Mouse (Mus musculus): ENCODE measurements around the gene Pkn3.

DNA sequence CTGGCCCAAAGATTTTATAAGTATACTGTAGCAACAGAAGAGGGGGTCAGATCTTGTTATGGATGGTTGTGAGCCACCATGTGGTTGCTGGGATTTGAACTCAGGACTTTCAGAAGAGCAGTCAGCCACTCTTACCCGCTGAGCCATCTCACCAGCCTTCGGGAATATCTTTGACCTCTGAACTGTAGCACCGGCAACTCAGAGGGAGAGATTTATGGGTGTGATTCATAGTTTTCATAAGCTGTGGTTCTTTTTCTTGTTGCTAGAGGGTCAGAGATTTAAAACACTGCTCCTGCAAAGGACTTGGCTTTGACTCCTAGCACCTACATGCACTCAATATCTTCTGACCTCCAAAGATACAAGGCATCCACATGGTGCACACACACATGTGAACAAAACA lies 1.9 kb upstream of the Pkn3 start:
- no peak for TF ChIP-seq MYOG (IDR thresholded peaks at IDR 0.05; ENCODE audit: control insufficient read depth in 1 of 3, insufficient read depth in 1 of 3, insufficient read length in 2 of 3, low read depth in 2 of 3)
- TF ChIP-seq CEBPB (IDR thresholded peaks at IDR 0.05; ENCODE audit: insufficient read depth, poor library complexity, severe bottlenecking): no peak
- no peak for TF ChIP-seq E2F4 (IDR thresholded peaks at IDR 0.05; ENCODE audit: insufficient read depth)
- TF ChIP-seq MAX (IDR thresholded peaks at IDR 0.05; ENCODE audit: low read depth): no peak
- no peak for TF ChIP-seq POLR2A (IDR thresholded peaks at IDR 0.05; ENCODE audit: insufficient read length, low read depth)
- no peak for TF ChIP-seq POLR2AphosphoS2 (IDR thresholded peaks at IDR 0.05; ENCODE audit: insufficient read length, low read depth)
- TF ChIP-seq REST (IDR thresholded peaks at IDR 0.05; ENCODE audit: insufficient read depth, insufficient read length): no peak
